8 mouse cellular contexts compared by ENCODE assay signal in genomic region chr15:101105496-101105994, GRCm38 (mm10). TPM values are rescaled to one million over a fixed set of nuclear protein-coding genes. Genes with fewer than 3 reads are reported as not detected.
DNase-seq lines count a peak whose midpoint lies in the region; ATAC-seq and TF ChIP-seq lines count a peak whose summit lies in the region.

No protein-coding gene starts in this region.

- H3K9ac ChIP-seq in embryonic facial prominence, embryonic 15.5 days: no peak overlapping the region
- no peak overlapping the region for H3K9ac ChIP-seq in heart, postnatal 0 days (replicated peaks; ENCODE audit: low read depth, low read length)
- H3K9ac ChIP-seq in liver, embryonic 15.5 days: no peak overlapping the region

- ATAC-seq in embryonic facial prominence, embryonic 15.5 days (ENCODE audit: insufficient number of reproducible peaks, low FRiP score, low TSS enrichment, low read depth): peak; percentile 47; the same call in 1 of the 2 replicates
- peak; percentile 74 for ATAC-seq in heart, postnatal 0 days (ENCODE audit: insufficient read depth, low read depth)
- no peak for ATAC-seq in liver, embryonic 15.5 days (ENCODE audit: insufficient read depth)
- ATAC-seq in neutrophil, adult 5-6 weeks (ENCODE audit: extremely low read depth, insufficient number of reproducible peaks, low FRiP score, poor library complexity, severe bottlenecking): peak; percentile 78; the same call in 1 of the 2 replicates

- TF ChIP-seq EP300 in heart, postnatal 0 days (IDR thresholded peaks at IDR 0.05; ENCODE audit: low read depth): no peak

- H3K27ac ChIP-seq in bone marrow macrophage, adult 2 months (ENCODE audit: insufficient read depth, low read depth, low read length): no peak overlapping the region
- no peak overlapping the region for H3K27ac ChIP-seq in embryonic facial prominence, embryonic 15.5 days (replicated peaks)
- no peak overlapping the region for H3K27ac ChIP-seq in heart, postnatal 0 days (ENCODE audit: low read depth)
- no peak overlapping the region for H3K27ac ChIP-seq in liver, embryonic 15.5 days (replicated peaks)

- 16% methylated on average over 12 of the region's 12 CpGs for WGBS in embryonic facial prominence, embryonic 15.5 days
- 15% methylated on average over 12 of the region's 12 CpGs for WGBS in heart, postnatal 0 days
- WGBS in liver, embryonic 15.5 days (ENCODE audit: insufficient replicate concordance): 19% methylated on average over 12 of the region's 12 CpGs

- TF ChIP-seq POLR2A in bone marrow macrophage, adult 2 months (IDR thresholded peaks at IDR 0.05; ENCODE audit: borderline replicate concordance, low read depth, low read length): no peak

- H3K9me3 ChIP-seq in embryonic facial prominence, embryonic 15.5 days (replicated peaks): no peaks in the 10 kb centered on the region
- no peaks in the 10 kb centered on the region for H3K9me3 ChIP-seq in heart, postnatal 0 days (replicated peaks; ENCODE audit: control insufficient read depth, low read length)
- no peaks in the 10 kb centered on the region for H3K9me3 ChIP-seq in liver, embryonic 15.5 days (replicated peaks)

- H3K4me2 ChIP-seq in embryonic facial prominence, embryonic 15.5 days (replicated peaks): peak overlapping the region; percentile 35
- H3K4me2 ChIP-seq in heart, postnatal 0 days (ENCODE audit: low read depth, low read length): peak overlapping the region; percentile 20; the same call in 1 of the 2 replicates
- peak overlapping the region; percentile 40; the same call in 1 of the 2 replicates for H3K4me2 ChIP-seq in liver, embryonic 15.5 days

- no peaks in the 10 kb centered on the region for H3K27me3 ChIP-seq in embryonic facial prominence, embryonic 15.5 days
- 0 out of 2 replicates have a peak, but pooled peaks cover 2% of the 10 kb centered on the region for H3K27me3 ChIP-seq in heart, postnatal 0 days (ENCODE audit: control insufficient read depth, insufficient read depth, low read length)
- H3K27me3 ChIP-seq in liver, embryonic 15.5 days: 0 out of 2 replicates have a peak, but pooled peaks cover 3% of the 10 kb centered on the region

- H3K4me3 ChIP-seq in bone marrow macrophage, adult 2 months (ENCODE audit: insufficient read depth, low read length): 0 out of 2 replicates have a peak overlapping the region, but pooled peaks have one; percentile 17
- H3K4me3 ChIP-seq in embryonic facial prominence, embryonic 15.5 days (replicated peaks): peak overlapping the region; percentile 16
- H3K4me3 ChIP-seq in heart, postnatal 0 days (ENCODE audit: low read depth, low read length): 0 out of 2 replicates have a peak overlapping the region, but pooled peaks have one; percentile 1
- H3K4me3 ChIP-seq in liver, embryonic 15.5 days (replicated peaks): peak overlapping the region; percentile 24; the same call in 1 of the 2 replicates

- H3K36me3 ChIP-seq in embryonic facial prominence, embryonic 15.5 days: no peaks in the 10 kb centered on the region
- no peaks in the 10 kb centered on the region for H3K36me3 ChIP-seq in heart, postnatal 0 days (replicated peaks; ENCODE audit: control insufficient read depth, insufficient read depth, low read length)
- no peaks in the 10 kb centered on the region for H3K36me3 ChIP-seq in liver, embryonic 15.5 days (replicated peaks)

- TF ChIP-seq CTCF in bone marrow macrophage, adult 2 months (IDR thresholded peaks at IDR 0.05; ENCODE audit: low read depth, low read length): peak; percentile 96
- peak; percentile 90 for TF ChIP-seq CTCF in heart, postnatal 0 days (IDR thresholded peaks at IDR 0.05; ENCODE audit: low read depth)

- H3K4me1 ChIP-seq in bone marrow macrophage, adult 2 months (ENCODE audit: control insufficient read depth, insufficient read depth, low read length): no peaks in the 10 kb centered on the region
- peaks cover 11% of the 10 kb centered on the region for H3K4me1 ChIP-seq in embryonic facial prominence, embryonic 15.5 days
- H3K4me1 ChIP-seq in heart, postnatal 0 days (ENCODE audit: control insufficient read depth, insufficient read depth): 0 out of 2 replicates have a peak, but pooled peaks cover 6% of the 10 kb centered on the region
- 0 out of 2 replicates have a peak, but pooled peaks cover 6% of the 10 kb centered on the region for H3K4me1 ChIP-seq in liver, embryonic 15.5 days (replicated peaks)

- DNase-seq in CD8-positive naive resting alpha-beta T cell, adult 2 months (ENCODE audit: low read depth in 2 of 2, low spot score in 2 of 2): peak; percentile 66 to 74
- peak; percentile 51 for DNase-seq in heart, postnatal 0 days (ENCODE audit: low spot score)
- DNase-seq in kidney, postnatal 25 days: peak; percentile 85 to 89
- peak; percentile 91 for DNase-seq in testis, postnatal 10 days (ENCODE audit: low spot score)

RNA-seq across cellular contexts. Expression of gene Ankrd33, which starts 10.0 kb away (rescaled TPM):
- not detected in 2 replicates for polyA plus RNA-seq in bone marrow macrophage, adult 2 months (2012; ENCODE audit: insufficient read depth, insufficient read length, missing spikeins)
- not detected in 2 replicates for polyA plus RNA-seq in embryonic facial prominence, embryonic 15.5 days (2015; fragmentation: Nextera tagmentation; extraction: Ambion mirVana)
- not detected in 2 replicates for total RNA-seq in heart, postnatal 0 days (2014; rRNA removed; ENCODE audit: low replicate concordance)
- not detected in 2 replicates for polyA plus RNA-seq in heart, postnatal 0 days (2015; fragmentation: Nextera tagmentation; extraction: Ambion mirVana)
- not detected in 2 replicates for polyA plus RNA-seq in liver, embryonic 15.5 days (2015; fragmentation: Nextera tagmentation; extraction: Ambion mirVana)
- total RNA-seq in neutrophil, adult 5-6 weeks (2017): not detected in 2 replicates

RNA-seq across cellular contexts. Expression of gene Acvrl1, which starts 22.8 kb away (rescaled TPM):
- polyA plus RNA-seq in bone marrow macrophage, adult 2 months (2012; ENCODE audit: insufficient read depth, insufficient read length, missing spikeins): 26.6 and 29.8 TPM in 2 replicates
- polyA plus RNA-seq in embryonic facial prominence, embryonic 15.5 days (2015; fragmentation: Nextera tagmentation; extraction: Ambion mirVana): 17.5 and 19.6 TPM in 2 replicates
- 18.6 and 36.0 TPM in 2 replicates for total RNA-seq in heart, postnatal 0 days (2014; rRNA removed; ENCODE audit: low replicate concordance)
- polyA plus RNA-seq in heart, postnatal 0 days (2015; fragmentation: Nextera tagmentation; extraction: Ambion mirVana): 9.3 and 10.4 TPM in 2 replicates
- polyA plus RNA-seq in liver, embryonic 15.5 days (2015; fragmentation: Nextera tagmentation; extraction: Ambion mirVana): 1.4 and 2.6 TPM in 2 replicates
- 2.7 and 6.1 TPM in 2 replicates for total RNA-seq in neutrophil, adult 5-6 weeks (2017)

RNA-seq across cellular contexts. Expression of gene Fignl2, which starts 27.2 kb away (rescaled TPM):
- polyA plus RNA-seq in bone marrow macrophage, adult 2 months (2012; ENCODE audit: insufficient read depth, insufficient read length, missing spikeins): 2.8 and 2.9 TPM in 2 replicates
- 0.19 and 0.21 TPM in 2 replicates for polyA plus RNA-seq in embryonic facial prominence, embryonic 15.5 days (2015; fragmentation: Nextera tagmentation; extraction: Ambion mirVana)
- 3.9 and 4.1 TPM in 2 replicates for total RNA-seq in heart, postnatal 0 days (2014; rRNA removed; ENCODE audit: low replicate concordance)
- polyA plus RNA-seq in heart, postnatal 0 days (2015; fragmentation: Nextera tagmentation; extraction: Ambion mirVana): 0.05 and 0.12 TPM in 2 replicates
- polyA plus RNA-seq in liver, embryonic 15.5 days (2015; fragmentation: Nextera tagmentation; extraction: Ambion mirVana): 0.07 and 0.08 TPM in 2 replicates
- 0.12 TPM in 1 of 2 replicates, not detected in the other for total RNA-seq in neutrophil, adult 5-6 weeks (2017)

RNA-seq across cellular contexts. Expression of gene Gm47841, which starts 58.3 kb away (rescaled TPM):
- polyA plus RNA-seq in bone marrow macrophage, adult 2 months (2012; ENCODE audit: insufficient read depth, insufficient read length, missing spikeins): not detected in 2 replicates
- polyA plus RNA-seq in embryonic facial prominence, embryonic 15.5 days (2015; fragmentation: Nextera tagmentation; extraction: Ambion mirVana): not detected in 2 replicates
- total RNA-seq in heart, postnatal 0 days (2014; rRNA removed; ENCODE audit: low replicate concordance): not detected in 2 replicates
- not detected in 2 replicates for polyA plus RNA-seq in heart, postnatal 0 days (2015; fragmentation: Nextera tagmentation; extraction: Ambion mirVana)
- not detected in 2 replicates for polyA plus RNA-seq in liver, embryonic 15.5 days (2015; fragmentation: Nextera tagmentation; extraction: Ambion mirVana)
- total RNA-seq in neutrophil, adult 5-6 weeks (2017): not detected in 2 replicates
